Mouse (Mus musculus): ENCODE measurements around the gene Cers5. TPM values are rescaled to one million over a fixed set of nuclear protein-coding genes. Genes with fewer than 3 reads are reported as not detected.
"Not testable (repeated sequence)": the region's sequence is repeated elsewhere in the genome, so short reads cannot be mapped to it uniquely, and the experiment has no call there.

Gene Cers5
- total RNA-seq (2021) = 10 to 100 TPM; 24.8 to 27.3 TPM
- long read RNA-seq, experiment 1, transcript Cers5-201 (10 exons, 2,096 nt) = minor isoform, 19 of 65 reads
- long read RNA-seq, experiment 1, transcript Cers5-202 (11 exons, 2,775 nt) = major isoform, 23 of 65 reads
- long read RNA-seq, experiment 1, partial matches to known transcripts = 2 of 65 reads
- long read RNA-seq, experiment 1, other reads (novel, unspliced or antisense) = 21 of 65 reads
- long read RNA-seq, experiment 2, transcript Cers5-201 (10 exons, 2,096 nt) = minor isoform, 16 of 67 reads
- long read RNA-seq, experiment 2, transcript Cers5-202 (11 exons, 2,775 nt) = major isoform, 22 of 67 reads
- long read RNA-seq, experiment 2, partial matches to known transcripts = 1 of 67 reads
- long read RNA-seq, experiment 2, other reads (novel, unspliced or antisense) = 28 of 67 reads

DNA sequence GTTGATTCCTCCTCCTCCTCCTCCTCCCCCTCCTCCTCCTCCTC lies at the start of gene Cers5:
Gene Cers5 (minus strand): TSS at position 5 of the 44 bp plus-strand sequence.
- intact Hi-C loops (cut with DNase I) = loop anchor here (2.0 to 10.0 kb wide), 2 partner anchors 48 to 278 kb away; partner anchors contain the start of gene Cox14
- DNase-seq = not testable (repeated sequence)

DNA sequence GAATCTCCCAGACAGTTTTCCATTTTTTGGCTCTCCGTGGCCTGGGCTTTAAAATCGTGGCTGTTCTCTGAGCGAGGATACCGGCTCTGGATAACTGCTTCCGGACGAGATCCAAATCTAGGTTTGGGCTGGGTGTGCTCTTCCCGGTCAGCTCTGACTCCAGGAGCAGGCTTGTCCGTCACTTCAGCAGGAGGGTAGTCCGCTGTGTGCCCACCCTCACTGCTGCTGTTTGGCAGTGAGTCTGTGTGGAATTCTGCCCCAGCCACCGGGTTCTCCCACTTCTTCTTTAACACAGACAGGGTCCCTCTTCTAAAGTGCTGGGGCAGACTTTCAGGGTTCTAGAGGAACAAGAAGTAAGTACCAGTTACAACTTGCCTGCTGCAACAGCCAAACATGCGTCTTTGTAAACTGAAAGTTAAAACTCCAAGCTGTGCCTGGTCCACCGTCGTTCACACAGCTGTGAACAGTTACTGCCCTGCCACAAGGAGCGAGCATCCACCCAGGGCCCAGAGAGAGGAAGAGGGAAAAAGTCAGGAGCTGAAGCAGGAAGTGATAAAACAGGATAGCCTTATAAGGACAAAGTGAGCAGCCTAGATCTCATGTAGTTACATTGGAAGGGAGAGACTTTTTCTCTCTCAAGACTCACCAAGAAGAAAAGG lies 47.1 kb upstream of the Cers5 start:
- DNase-seq = peak; percentile 62 to 70
- intact Hi-C loops (cut with DNase I) = no loop called here

DNA sequence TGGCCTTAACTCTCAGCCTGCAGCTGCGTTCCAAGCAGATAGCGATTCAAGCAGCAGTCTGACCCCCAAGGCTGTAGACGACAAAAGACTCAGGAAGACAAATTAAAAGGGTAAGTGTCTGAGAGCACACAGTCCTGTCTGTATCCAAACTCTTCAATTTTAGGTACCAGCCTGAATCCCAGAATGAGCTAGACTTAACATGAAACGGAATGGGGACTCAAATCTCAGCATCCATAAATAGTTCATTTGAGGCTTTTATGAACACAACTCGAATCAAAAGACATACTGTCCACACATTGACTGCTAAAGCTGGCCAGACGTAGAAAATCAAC lies 46.4 kb upstream of the Cers5 start:
- intact Hi-C loops (cut with DNase I) = no loop called here
- no peak for DNase-seq

DNA sequence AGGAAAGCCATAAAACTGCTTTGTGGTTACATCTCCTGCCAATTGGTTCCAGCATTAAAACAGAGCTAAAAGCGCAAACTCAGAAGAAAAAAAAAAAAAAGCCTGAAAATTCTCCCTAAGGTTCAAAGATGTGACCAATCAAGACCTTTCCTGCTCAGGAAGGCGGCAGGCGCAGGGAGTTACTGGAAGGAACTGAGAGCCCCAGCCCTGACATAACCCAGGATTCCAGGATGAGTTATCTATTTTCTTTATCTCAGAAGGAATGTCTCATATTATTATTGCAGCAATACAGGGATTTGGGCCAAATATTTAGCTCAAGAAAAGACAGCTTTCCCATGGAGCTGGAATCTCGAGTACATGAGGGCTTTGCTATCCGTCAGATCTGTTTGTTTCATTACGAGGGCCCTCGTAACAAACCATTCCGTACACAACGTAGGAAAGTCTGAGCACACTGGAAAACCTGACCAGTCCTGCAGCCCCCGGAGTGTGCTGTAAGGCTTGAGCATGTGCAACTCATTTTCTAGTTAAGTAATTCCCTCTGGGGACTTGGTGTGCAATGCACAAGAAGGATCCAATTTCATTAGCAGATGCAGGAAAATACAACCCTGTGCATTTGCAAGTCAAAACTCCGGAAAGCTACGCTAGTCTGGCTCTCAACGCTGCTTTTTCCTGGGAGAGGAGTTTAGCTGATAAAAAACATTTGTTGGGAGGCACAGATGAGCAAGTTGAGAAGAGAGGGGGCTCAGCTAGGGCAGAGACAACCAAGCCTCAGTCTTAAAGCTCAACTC lies 45.8 kb upstream of the Cers5 start:
- peak; percentile 49 to 52 for DNase-seq

DNA sequence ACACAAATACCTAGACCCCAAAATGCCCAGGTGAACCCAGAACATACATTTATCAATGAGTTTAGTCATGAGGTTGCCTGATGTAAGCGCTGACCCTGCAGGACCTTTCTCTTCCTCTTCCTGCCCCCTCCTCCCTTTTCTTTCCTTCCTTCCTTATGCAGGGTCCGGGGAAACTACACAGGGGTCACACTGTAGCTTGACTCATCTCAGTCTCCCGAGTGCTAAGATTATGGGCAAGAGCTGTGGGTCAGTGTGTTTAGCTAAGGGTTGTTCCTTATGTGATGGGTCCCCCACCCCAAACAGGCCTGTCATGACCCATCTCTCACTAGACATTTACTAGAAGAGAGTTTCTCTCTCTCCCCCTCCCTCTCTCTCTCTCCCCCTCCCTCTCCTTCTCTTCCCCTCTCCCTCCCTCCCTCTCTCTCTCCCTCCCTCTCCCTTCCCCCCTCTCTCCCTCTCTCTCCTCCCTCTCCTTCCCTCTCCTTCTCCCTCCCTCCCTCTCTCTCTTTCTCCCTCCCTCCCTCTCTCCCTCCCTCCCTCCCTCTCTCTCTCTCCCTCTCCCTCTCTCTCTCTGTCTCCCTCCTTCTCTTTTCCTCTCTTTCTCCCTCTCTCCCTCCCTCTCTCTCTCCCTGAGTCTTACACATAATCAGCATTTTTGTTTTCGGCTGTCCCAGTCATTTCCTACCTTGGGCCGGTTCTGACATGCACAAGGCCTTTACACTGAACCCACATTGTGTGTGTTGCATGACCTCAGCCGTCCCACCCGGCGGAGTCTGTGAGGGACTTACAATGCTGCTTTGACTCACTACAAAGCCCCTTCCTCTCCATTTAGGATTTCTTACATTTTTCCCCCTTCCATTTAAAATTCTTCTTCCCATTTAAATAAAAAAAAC lies 44.9 kb upstream of the Cers5 start:
- no peak for DNase-seq
- intact Hi-C loops (cut with DNase I) = no loop called here

More for the DNA sequence above, 45.8 kb upstream of the Cers5 start:
- intact Hi-C loops (cut with DNase I) = no loop called here

DNA sequence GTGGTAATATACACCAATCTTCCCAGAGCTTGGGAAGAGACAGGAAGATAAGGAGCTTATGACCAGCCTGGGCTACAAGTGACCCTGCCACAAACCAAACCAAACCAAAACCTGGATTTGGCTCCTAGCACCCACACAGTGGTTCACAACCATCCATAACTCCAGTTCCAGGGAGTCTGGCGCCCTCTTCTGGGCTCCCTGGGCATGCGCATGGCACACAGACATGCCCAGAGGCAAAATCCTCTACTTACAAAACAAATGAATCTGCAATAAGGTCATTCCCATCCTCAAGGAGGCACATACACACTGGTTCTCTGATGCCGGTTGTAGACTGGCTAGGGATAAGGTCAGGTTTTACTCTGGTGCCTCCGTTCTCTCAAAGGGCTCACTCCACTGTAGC lies 43.3 kb upstream of the Cers5 start:
- no peak for DNase-seq
- intact Hi-C loops (cut with DNase I) = no loop called here

DNA sequence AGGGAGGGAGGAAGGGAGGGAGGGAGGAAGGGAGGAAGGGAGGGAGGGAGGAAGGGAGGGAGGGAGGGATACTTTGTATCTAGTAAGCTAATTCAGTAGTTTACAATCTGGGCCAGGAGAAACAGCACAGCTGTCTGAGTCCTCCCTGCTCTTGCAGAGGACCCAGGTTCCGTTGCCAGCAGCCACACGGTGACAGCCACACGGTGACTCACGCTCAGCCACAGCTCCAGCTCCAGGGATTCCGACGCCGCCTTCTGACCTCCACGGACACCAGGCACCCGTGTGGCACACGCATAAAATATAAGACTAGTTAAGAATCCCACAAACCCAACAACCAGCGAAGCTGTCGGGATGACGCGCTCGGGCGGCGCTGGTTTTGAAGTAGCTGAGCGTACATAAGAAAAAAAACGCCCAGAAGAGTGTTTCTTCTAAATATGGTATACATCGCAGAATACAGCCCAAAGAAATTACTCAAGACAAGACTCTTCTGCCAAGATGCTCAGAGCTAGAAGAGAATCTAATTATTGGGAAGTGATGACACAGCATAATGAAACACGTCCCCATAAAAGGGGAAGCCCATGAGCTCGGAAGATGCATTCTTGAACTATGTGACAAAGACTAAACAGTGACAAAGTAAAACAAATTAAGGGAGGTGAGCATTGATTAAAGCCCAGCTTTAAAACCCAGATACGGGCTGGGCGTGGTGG lies 42.0 kb upstream of the Cers5 start:
- intact Hi-C loops (cut with DNase I) = no loop called here

DNA sequence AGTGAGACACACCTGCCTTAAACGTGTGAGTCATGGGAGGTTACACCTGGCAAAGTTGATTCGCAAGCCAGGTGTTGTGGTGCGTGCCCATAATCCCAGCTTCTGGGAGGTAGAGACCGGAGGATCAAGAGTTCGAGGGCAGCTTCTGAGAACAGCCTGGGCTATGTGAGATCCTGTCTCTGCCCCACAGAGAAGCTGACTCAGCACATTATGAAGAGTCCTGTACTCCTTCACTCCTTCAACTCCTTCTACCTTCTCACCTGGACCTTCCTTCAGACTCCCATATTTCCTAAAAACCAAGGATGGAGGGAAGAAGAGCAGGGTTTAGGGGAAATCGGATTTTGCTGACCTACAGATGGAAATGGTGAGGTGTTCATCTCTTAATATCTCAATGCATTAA lies 41.0 kb upstream of the Cers5 start:
- no peak for DNase-seq
- intact Hi-C loops (cut with DNase I) = no loop called here

More for the DNA sequence above, 42.0 kb upstream of the Cers5 start:
- DNase-seq = peak; percentile 29 to 43

DNA sequence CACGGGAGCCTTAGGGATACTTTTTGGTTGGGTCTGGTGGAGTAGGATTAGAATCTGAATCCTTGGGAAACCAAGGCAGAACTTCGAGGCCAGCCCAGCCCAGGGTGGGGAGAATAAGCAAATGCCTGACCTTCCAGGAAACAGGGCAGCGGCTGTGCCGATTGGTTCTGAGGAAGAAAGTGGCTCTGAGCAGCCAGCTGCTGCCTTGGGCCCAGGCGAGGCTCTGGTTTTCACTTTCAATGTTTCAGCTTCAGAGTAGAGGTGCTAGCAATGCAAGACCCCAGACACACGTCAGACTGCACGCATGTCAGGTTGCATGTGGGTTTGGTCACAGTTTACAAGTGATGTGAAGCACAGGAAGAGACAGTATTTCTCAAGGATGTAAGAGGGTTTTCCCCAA lies 39.4 kb upstream of the Cers5 start:
- no peak for DNase-seq
- intact Hi-C loops (cut with DNase I) = no loop called here

DNA sequence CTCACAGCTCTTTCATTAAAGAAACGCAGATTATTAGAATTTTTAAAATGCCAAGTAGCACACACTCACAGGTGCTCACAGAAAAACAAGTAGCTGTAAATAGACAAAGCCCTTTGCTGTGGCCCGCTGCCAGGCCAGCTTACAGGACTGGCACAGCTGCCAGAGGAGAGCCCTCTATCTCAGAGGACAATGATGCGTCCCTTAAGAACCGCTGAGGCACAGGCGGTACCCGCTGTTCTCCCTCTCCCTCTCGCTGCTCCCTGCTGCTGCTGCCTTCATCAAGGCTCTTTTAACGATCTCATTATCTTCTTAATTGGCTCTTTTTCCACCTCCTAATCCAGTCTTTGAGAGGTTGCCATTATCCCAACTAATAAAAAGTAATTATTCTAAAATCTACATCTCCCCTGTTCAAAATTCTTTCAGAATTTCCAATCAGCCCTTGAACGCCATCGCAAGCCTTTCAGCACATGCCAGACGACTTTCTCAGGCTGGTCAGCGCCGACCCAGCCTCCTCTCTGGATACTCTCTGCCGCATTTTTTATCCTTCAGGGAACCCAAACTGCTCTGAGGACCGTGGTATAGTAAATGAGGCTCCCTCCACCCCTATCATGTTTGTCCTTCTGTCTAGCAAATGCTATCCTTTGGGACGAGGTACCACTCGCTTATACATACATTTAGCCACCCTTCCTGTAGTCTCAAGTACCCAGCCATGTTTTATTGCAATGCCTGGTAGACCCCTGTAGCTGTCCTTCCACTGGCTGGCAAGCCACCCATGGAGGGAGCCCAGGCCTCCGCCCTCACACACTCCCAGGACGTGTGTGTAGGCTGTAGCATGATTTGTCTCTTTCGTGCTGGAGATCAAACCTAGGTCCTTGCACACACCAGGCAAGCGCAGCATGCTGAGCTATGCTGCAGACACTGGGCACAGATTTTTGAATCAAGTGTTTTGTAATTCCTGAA lies 35.4 kb upstream of the Cers5 start:
- peak; percentile 33 to 57 for DNase-seq
- intact Hi-C loops (cut with DNase I) = no loop called here

DNA sequence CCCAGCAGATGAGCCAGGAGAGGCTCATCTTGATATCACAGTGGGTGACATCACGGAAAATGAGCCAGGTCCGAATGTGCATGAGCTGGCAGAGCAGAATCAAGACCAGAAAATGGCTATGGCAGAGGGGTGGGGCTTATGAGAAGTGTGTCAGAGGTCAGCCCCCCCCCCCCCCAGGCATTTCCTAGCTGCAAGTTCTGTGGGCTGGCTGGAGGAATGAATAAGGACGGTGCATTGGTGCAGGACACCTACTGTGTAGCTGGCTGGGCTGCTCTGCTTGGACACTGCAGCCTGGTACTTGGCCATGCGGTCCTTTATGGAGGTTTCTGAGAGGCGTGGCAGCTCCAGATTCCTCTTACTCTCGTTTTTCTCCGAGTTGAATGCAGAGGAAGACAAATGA lies 33.5 kb upstream of the Cers5 start:
- DNase-seq = no peak
- intact Hi-C loops (cut with DNase I) = no loop called here

DNA sequence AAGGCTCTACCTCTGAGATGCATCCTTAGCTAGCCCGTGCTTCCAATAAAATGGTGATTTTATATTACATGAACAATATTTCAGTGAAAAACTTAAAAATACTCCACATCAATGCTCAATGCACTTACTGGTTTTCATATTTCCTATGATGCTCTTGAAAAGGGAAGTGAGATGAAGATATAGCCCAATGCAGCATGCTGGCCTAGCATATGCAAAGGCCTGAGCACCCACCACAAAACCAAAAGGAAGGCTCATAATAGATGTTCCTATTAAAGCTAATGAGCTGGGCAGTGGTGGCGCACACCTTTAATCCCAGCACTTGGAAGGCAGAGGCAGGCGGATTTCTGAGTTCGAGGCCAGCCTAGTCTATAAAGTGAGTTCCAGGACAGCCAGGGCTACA lies 33.0 kb upstream of the Cers5 start:
- no peak for DNase-seq
- intact Hi-C loops (cut with DNase I) = no loop called here

DNA sequence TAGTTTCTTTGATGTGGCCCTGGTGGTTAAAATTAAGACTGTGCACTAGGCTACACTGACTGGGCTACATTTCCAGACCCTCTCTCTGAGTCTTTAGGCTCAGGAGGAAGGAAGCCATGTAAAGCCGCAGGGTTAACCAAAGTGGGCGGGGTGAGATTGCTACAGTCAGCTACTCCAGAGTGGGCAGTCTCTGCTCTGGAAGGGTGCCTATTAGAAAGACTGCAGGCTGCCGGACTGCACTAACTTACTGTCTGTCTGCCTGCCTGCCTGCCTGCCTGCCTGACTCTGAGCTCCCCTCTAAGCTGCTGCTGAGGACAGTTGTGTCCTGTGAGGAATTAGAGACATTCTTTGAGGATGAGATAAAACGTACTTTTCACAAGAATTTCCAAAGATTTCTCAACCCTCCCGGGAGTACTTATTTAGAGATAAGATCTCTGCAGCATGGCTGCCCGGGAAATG lies 30.5 kb upstream of the Cers5 start:
- peak; percentile 46 to 57 for DNase-seq

DNA sequence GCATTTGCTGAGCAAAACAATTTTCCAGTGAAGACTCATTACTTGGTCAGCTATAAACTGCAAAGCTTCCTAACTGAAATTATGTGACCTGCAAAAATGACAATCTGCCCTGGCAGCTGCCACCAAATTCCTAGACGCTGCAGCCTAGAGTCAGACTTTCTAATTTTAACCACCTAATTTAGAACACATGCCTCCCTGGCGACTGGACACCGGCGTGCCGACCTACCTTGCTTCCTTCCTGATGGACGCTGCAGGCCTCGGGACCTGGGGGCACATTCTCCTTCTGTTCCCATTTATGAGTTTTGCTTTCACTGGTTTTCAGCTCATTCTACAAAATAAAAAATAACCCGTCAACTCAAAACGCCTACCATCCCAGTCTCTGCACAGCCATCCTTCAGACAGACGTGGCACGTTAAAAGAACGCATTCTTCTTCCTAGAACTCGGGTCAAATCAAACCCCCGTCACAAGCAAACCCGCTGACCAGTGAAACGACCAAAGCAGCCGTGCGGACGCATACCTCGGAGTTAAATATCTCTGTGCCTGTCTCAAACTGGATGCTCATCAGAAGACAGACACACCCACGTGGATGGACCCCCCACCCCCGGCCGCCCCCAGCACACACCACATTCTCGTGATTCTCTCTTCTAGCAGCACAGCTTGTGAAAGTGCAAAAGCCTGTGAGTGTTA lies 29.3 kb upstream of the Cers5 start:
- DNase-seq = peak; percentile 18 to 42
- intact Hi-C loops (cut with DNase I) = no loop called here

More for the DNA sequence above, 30.5 kb upstream of the Cers5 start:
- intact Hi-C loops (cut with DNase I) = no loop called here

DNA sequence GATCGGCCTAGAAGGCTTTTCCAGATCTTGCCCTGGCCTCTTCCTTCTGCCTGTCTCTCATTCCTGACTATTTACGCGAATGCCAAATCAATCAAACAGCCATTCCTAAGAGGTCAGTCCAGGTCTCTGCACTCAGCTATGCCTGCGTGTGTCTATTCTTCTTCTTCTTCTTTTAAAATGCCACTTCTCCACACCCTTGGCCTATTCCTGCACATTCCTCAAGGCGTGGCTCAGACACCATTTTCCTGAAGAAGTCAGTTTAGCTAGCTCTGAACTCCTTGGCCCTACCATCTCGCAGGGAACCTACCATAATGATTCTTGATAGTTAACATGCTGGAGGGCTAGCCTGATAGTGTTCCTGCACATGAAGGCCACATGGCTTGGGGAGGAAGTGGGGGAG lies 27.0 kb upstream of the Cers5 start:
- intact Hi-C loops (cut with DNase I) = loop anchor here (5.0 kb wide), 1 partner anchor 103 kb away; no protein-coding TSS in a partner anchor
- DNase-seq = no peak

DNA sequence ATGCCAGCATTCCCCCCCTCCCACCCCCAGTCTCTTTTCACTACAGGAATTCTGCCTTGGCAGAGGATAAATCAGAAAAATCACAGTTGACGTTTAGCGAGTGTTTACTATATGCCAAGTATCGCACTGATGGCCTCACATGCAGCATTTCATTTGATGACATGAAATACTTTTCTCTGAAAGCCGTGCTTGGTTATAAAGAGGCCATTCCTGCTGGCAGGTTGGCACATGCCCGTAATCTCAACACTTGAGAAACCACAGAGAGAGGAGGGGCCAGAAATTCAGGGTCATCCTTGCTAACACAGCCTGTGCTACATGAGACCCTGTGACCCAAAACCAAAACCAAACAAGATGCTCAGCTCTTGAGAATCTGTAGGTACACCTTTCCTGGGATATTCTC lies 25.2 kb upstream of the Cers5 start:
- DNase-seq = no peak
- intact Hi-C loops (cut with DNase I) = loop anchor here (5.0 kb wide), 1 partner anchor 104 kb away; no protein-coding TSS in a partner anchor

DNA sequence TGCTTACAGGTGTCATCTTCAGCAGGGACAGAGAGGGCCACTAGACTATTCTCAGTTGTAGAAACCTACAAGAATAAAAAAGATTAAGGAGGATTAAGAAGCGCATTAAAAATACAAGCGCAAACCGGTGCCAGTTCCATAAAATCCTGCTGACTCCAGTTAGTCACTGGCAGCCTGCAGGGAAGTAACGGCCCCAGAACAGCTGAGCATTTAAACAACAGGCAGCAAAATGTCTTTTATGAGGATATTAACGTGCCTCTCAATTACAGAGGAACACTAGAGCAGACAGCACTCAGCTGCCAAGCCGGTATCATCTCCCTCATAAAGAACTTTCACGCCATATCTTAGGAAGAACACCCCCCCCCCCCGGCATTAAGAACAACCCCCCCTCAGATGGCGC lies 24.1 kb upstream of the Cers5 start:
- DNase-seq = no peak
- intact Hi-C loops (cut with DNase I) = loop anchor here (5.0 kb wide), 1 partner anchor 106 kb away; no protein-coding TSS in a partner anchor

DNA sequence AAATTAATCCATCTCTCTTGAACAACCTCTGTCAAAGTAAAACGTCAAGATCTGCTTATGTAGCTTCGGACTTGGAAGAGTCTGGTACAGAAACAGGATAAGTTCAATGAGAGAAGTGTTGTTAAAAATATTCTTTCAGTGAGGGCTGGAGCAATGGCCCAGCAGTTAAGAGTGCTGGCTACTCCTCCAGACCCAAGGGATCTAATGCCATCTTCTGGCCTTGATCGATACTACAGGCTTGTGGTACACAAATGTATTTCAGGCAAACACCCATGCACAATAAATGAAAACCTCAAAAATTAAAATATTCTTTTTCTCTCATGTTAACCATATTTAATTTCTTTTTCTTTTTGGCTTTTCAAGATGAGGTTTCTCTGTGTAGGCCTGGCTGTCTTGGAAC lies 23.4 kb upstream of the Cers5 start:
- DNase-seq = peak in 1 of 2 experiments; percentile 29

More for the DNA sequence above, 23.4 kb upstream of the Cers5 start:
- intact Hi-C loops (cut with DNase I) = loop anchor here (5.0 kb wide), 1 partner anchor 106 kb away; no protein-coding TSS in a partner anchor
